Mouse (Mus musculus) c-Kit-positive CD71-positive TER-119-negative erythroid progenitor cells, embryonic 14.5 days (primary cell): ENCODE results near the gene Ptprt.
"Not testable (repeated sequence)": the region's sequence is repeated elsewhere in the genome, so short reads cannot be mapped to it uniquely, and the experiment has no call there.

Source experiments
- DNase-seq: peaks from one replicate; pipeline ENCODE4 v3.0.0-alpha.2; 2013; ENCODE audit warnings: low read depth

The Ptprt gene

DNA sequence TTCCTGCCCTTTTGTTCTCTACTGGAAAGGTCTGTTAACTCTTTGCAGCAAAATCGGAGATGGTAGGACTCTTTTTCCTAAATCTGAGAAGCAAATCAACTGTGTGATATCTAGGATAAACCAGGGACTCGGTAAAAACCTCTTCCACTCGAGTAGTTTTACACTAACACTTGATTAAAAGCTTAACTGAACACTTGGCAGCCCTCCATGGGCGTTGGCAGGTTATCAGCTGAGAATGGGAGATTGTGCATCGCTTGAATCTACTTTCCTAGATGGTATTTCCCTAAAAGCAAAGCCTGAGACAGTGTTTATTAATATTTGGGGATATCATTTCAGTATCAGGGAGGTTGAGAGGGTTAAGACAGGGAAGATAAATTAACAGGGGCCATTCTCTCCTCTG lies 1144.0 kb downstream of the Ptprt start:
- no peak for DNase-seq

- DNase-seq, result no peak
Measured at GRCm38 (mm10) chr2:161513256-161513655, 1147.7 kb downstream of the Ptprt start.

GRCm38 (mm10) chr2:161511880-161512570 lies 1148.9 kb downstream of the Ptprt start:
- DNase-seq, result not testable (repeated sequence)

DNA sequence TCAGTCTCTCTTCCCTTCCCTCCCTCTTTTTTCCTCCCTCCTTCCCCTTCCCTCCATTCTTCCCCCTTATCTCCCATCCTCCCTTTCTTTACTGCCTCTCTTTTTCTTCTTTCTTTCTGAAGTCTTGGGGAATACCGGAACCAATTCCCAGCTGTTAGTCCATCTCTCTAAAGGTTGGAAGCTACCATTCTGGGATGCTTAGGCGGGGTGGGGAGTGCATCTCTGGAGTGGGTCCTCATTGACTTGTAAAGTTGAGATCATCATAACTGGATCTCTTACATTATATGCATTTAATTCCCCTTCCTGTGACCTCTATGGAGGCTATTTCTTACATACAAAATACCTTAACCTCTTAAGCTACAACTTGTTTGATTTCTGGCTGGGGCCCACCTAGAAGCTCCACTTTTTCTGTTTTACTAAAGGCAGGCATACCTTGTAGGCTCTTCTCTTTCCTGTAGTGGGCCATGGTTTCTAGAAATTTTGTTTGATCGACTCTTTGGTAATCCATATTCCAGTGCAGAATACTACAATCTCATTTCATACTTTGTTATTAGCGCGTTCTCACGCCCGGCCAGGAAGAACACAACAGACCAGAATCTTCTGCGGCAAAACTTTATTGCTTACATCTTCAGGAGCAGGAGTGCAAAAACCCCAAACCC lies 1149.7 kb downstream of the Ptprt start:
- DNase-seq, result no peak

GRCm38 (mm10) chr2:161499097-161499899 lies 1161.6 kb downstream of the Ptprt start:
- DNase-seq, result no peak

DNA sequence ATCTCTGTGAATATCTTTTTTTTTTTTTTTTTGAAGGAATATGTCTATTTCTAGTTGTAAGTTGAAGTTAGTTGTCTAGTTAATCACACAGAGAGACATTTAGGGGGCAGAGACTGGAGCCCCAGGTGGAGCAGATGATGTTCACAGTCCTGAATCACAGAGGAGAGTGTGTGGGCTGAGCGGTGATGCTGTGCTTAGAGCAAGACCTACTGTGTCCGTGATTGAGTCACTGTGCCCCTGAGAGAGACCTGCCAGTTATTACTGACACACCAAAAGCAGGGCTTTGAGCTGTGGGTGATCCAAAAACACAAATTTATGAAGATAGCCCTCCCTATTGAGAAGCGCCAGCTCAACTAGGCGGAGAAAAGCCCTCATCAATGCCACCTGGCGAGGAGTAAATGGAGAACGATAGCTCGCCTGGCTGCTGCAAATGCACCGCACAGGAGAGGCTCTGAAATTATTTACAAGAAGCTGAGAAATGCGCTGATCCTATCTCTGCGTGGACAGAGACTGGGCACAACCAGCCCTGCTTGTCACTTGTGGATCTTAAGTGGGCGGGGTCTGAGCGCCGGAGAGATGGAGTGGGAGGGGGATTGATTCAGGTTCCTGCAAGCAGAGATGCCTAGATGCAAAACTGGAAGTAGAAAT lies 1162.4 kb downstream of the Ptprt start:
- no peak for DNase-seq

DNA sequence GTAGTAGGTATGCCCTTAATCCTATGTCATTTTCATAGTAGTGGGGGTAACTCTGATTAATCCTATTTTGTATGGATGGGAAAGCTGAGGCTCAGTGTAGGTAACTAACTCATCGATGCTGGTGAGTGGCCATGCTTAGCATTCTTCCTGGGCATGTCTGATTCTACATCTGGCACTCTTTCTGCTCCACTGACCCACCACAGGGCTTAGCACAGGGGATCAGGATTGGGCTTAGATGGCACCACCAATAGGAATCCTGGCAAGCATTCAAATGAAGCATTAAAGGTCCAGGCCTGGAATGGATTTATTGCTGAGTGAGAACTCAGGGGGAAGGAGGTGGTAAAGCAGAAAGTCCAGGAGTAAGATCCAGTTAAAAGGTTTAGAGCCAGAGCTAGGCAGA lies 1179.2 kb downstream of the Ptprt start:
- no peak for DNase-seq

DNA sequence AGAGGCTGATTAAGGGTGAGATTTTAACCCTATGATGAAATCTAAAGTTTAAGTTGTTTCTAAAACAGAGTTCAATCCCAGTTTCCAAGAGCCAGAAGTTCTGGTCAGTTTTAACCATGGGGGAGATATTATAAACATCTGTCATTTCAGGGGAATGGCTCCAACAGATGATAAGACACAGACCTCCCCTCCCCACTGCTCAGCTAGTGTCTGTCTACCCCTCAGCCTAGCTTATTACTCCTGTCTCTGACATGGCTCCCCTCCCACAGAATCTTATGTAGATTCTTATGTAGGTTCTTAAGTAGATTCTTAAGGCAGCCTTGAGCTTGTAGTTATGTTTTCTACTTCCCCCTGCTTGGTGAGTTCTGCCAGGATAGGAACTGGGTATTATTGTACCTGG lies 1180.5 kb downstream of the Ptprt start:
- DNase-seq, result no peak
